Mouse (Mus musculus): ENCODE measurements around the gene Adal. TPM values are rescaled to one million over a fixed set of nuclear protein-coding genes. Genes with fewer than 3 reads are reported as not detected.

Gene Adal
- 15.0 and 16.8 TPM in 2 replicates for polyA plus RNA-seq (2012; rRNA removed)
- 17.8 and 19.5 TPM in 2 replicates for polyA plus RNA-seq (2014; fragmentation: Nextera tagmentation; extraction: Ambion mirVana)

GRCm38 (mm10) chr2:121140018-121140882 is at the start of gene Adal, which contains the start of gene Lcmt2:
Adal (plus strand) TSS chr2:121140428.
Lcmt2 (minus strand) TSS chr2:121140653.
- WGBS: 3% methylated on average over 84 of the region's 87 CpGs
- H3K9me3 ChIP-seq (ENCODE audit: control insufficient read depth, low read length): no peaks in the 10 kb centered on the region

GRCm38 (mm10) chr2:121102051-121102450 is 38.2 kb upstream of the Adal start:
- no peaks in the 10 kb centered on the region for H3K36me3 ChIP-seq (ENCODE audit: control insufficient read depth, insufficient read depth, low read length)
- WGBS: 30% methylated on average over 9 of the region's 9 CpGs
- H3K27me3 ChIP-seq (ENCODE audit: control insufficient read depth, insufficient read depth, low read length): no peaks in the 10 kb centered on the region
- no peaks in the 10 kb centered on the region for H3K9me3 ChIP-seq (ENCODE audit: control insufficient read depth, low read length)
- DNase-seq (ENCODE audit: low spot score) (peak; percentile 70), ATAC-seq (ENCODE audit: low FRiP score, low read depth) (no peak)
- H3K27ac ChIP-seq (replicated peaks; ENCODE audit: low read depth, low read length): no peak overlapping the region
- H3K9ac ChIP-seq (ENCODE audit: low read depth, low read length, severe bottlenecking): no peak overlapping the region
- no peak overlapping the region for H3K4me2 ChIP-seq (replicated peaks; ENCODE audit: low read depth, low read length, severe bottlenecking)
- H3K4me3 ChIP-seq (replicated peaks; ENCODE audit: low read length): no peak overlapping the region
- TF ChIP-seq POLR2A (IDR thresholded peaks at IDR 0.05; ENCODE audit: borderline replicate concordance, extremely low read depth, insufficient read depth, insufficient read length): no peak
- no peaks in the 10 kb centered on the region for H3K4me1 ChIP-seq (ENCODE audit: control insufficient read depth, insufficient read depth, low read length)

More at GRCm38 (mm10) chr2:121140018-121140882, at the start of gene Adal, which contains the start of gene Lcmt2:
- TF ChIP-seq POLR2A (IDR thresholded peaks at IDR 0.05; ENCODE audit: borderline replicate concordance, extremely low read depth, insufficient read depth, insufficient read length): peak; percentile 75; the same call in 1 of the 2 replicates
- Histone ChIP-seq H3K27me3 (ENCODE audit: control insufficient read depth, insufficient read depth, low read length) (no peaks in the 10 kb centered on the region), H3K4me3 (replicated peaks; ENCODE audit: low read length) (peak within 1 kb of the TSS; percentile 67), H3K4me2 (replicated peaks; ENCODE audit: low read depth, low read length, severe bottlenecking) (peak within 1 kb of the TSS; percentile 74), H3K36me3 (ENCODE audit: control insufficient read depth, insufficient read depth, low read length) (peaks cover 21% of the 10 kb centered on the region), H3K27ac (replicated peaks; ENCODE audit: low read depth, low read length) (peak within 1 kb of the TSS; percentile 99), H3K9ac (ENCODE audit: low read depth, low read length, severe bottlenecking) (peak within 1 kb of the TSS; percentile 78), H3K4me1 (ENCODE audit: control insufficient read depth, insufficient read depth, low read length) (peaks cover 20% of the 10 kb centered on the region; the same call in 1 of the 2 replicates)
- ATAC-seq (ENCODE audit: low FRiP score, low read depth) (peak; percentile 94), DNase-seq (ENCODE audit: low spot score) (peak; percentile 91)

- Histone ChIP-seq H3K27ac (replicated peaks; ENCODE audit: low read depth, low read length) (no peak overlapping the region), H3K4me2 (replicated peaks; ENCODE audit: low read depth, low read length, severe bottlenecking) (no peak overlapping the region), H3K9me3 (ENCODE audit: control insufficient read depth, low read length) (no peaks in the 10 kb centered on the region), H3K4me3 (replicated peaks; ENCODE audit: low read length) (no peak overlapping the region), H3K27me3 (ENCODE audit: control insufficient read depth, insufficient read depth, low read length) (no peaks in the 10 kb centered on the region), H3K4me1 (ENCODE audit: control insufficient read depth, insufficient read depth, low read length) (no peaks in the 10 kb centered on the region), H3K9ac (ENCODE audit: low read depth, low read length, severe bottlenecking) (no peak overlapping the region), H3K36me3 (ENCODE audit: control insufficient read depth, insufficient read depth, low read length) (no peaks in the 10 kb centered on the region)
- TF ChIP-seq POLR2A (IDR thresholded peaks at IDR 0.05; ENCODE audit: borderline replicate concordance, extremely low read depth, insufficient read depth, insufficient read length): no peak
- ATAC-seq (ENCODE audit: low FRiP score, low read depth): no peak
- DNase-seq (ENCODE audit: low spot score): no peak
Observed at GRCm38 (mm10) chr2:121105940-121106339, 34.3 kb upstream of the Adal start.

GRCm38 (mm10) chr2:121109695-121110094 is 30.5 kb upstream of the Adal start, which contains the start of gene Tgm7:
Tgm7 (minus strand) TSS chr2:121109795.
- ATAC-seq (ENCODE audit: low FRiP score, low read depth) (no peak), DNase-seq (ENCODE audit: low spot score) (no peak)
- H3K4me2 ChIP-seq (replicated peaks; ENCODE audit: low read depth, low read length, severe bottlenecking): no peak within 1 kb of the TSS
- no peak within 1 kb of the TSS for H3K27ac ChIP-seq (replicated peaks; ENCODE audit: low read depth, low read length)
- no peaks in the 10 kb centered on the region for H3K36me3 ChIP-seq (ENCODE audit: control insufficient read depth, insufficient read depth, low read length)
- no peak within 1 kb of the TSS for H3K9ac ChIP-seq (ENCODE audit: low read depth, low read length, severe bottlenecking)
- H3K4me1 ChIP-seq (ENCODE audit: control insufficient read depth, insufficient read depth, low read length): no peaks in the 10 kb centered on the region
- WGBS: 93% methylated on average over 4 of the region's 4 CpGs
- no peaks in the 10 kb centered on the region for H3K27me3 ChIP-seq (ENCODE audit: control insufficient read depth, insufficient read depth, low read length)
- TF ChIP-seq POLR2A (IDR thresholded peaks at IDR 0.05; ENCODE audit: borderline replicate concordance, extremely low read depth, insufficient read depth, insufficient read length): no peak
- no peak within 1 kb of the TSS for H3K4me3 ChIP-seq (replicated peaks; ENCODE audit: low read length)
- H3K9me3 ChIP-seq (ENCODE audit: control insufficient read depth, low read length): no peaks in the 10 kb centered on the region

GRCm38 (mm10) chr2:121115418-121115817 is 24.8 kb upstream of the Adal start:
- Histone ChIP-seq H3K36me3 (ENCODE audit: control insufficient read depth, insufficient read depth, low read length) (no peaks in the 10 kb centered on the region), H3K4me3 (replicated peaks; ENCODE audit: low read length) (no peak overlapping the region), H3K4me1 (ENCODE audit: control insufficient read depth, insufficient read depth, low read length) (no peaks in the 10 kb centered on the region), H3K27me3 (ENCODE audit: control insufficient read depth, insufficient read depth, low read length) (no peaks in the 10 kb centered on the region), H3K9ac (ENCODE audit: low read depth, low read length, severe bottlenecking) (no peak overlapping the region), H3K27ac (replicated peaks; ENCODE audit: low read depth, low read length) (no peak overlapping the region), H3K4me2 (replicated peaks; ENCODE audit: low read depth, low read length, severe bottlenecking) (no peak overlapping the region), H3K9me3 (ENCODE audit: control insufficient read depth, low read length) (no peaks in the 10 kb centered on the region)
- ATAC-seq (ENCODE audit: low FRiP score, low read depth): no peak
- WGBS: 83% methylated on average over 2 of the region's 2 CpGs
- no peak for DNase-seq (ENCODE audit: low spot score)
- no peak for TF ChIP-seq POLR2A (IDR thresholded peaks at IDR 0.05; ENCODE audit: borderline replicate concordance, extremely low read depth, insufficient read depth, insufficient read length)
